Mouse (Mus musculus): ENCODE measurements around the gene Ckap4. TPM values are rescaled to one million over a fixed set of nuclear protein-coding genes. Genes with fewer than 3 reads are reported as not detected.

The Ckap4 gene
- polyA plus RNA-seq, 1 experiment: 19.2 TPM

DNA sequence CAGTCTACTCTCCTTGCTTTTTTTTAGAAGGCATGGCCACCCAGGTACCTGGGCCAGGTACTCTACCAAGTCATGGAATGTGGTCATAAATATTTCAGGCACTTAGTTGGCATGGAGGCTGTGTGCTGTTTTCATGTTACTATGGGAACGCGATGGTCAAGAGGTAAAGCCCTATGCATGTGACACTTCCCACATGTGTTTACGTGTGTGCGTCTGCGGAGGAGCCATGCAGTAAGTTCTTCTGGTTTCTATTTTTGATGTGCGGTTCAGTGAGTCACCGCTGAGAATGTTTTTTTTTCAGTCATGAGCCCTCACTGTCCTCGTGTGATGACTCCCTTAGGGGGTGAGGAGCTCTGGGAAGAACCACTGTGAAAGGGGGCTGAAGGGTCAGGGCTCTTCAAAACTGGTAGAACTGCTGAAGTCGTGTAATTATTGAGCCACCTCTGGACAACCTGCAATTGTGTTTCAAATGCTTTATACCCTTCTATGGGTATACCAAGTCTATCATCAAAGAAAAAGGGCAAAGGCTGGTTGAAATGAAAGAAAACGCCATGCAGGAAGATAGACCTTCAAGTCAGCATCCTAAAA, 37.3 kb upstream of the Ckap4 start:
- Histone ChIP-seq H3K4me3 (ENCODE audit: insufficient read depth, low read length) (no peak overlapping the region), H3K4me1 (ENCODE audit: control insufficient read depth, insufficient read depth, low read length) (peaks cover 37% of the 10 kb centered on the region), H3K27ac (ENCODE audit: insufficient read depth, low read depth, low read length) (peak overlapping the region; percentile 72)
- no peak for TF ChIP-seq POLR2A (IDR thresholded peaks at IDR 0.05; ENCODE audit: borderline replicate concordance, low read depth, low read length)
- no peak for TF ChIP-seq CTCF (IDR thresholded peaks at IDR 0.05; ENCODE audit: low read depth, low read length)

DNA sequence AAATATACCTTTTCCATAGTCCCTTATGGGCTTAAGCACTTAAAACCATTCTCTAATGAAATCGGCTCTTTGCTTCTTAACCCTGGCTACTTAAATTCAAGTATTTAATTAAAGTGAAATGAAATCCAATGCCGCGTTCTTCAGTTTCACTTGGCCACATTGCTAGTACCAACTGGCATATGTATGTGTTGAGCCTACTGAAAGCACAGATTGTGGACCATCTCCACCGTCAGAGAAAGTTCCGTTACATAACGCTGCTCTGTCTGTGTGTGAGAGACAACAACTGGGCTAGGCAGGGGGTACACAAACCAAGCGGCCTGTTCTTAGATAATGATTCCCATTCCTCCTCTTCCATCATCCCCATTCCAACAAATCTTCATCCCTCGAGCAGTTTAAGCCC, 30.6 kb upstream of the Ckap4 start:
- TF ChIP-seq POLR2A (IDR thresholded peaks at IDR 0.05; ENCODE audit: borderline replicate concordance, low read depth, low read length) (no peak), CTCF (IDR thresholded peaks at IDR 0.05; ENCODE audit: low read depth, low read length) (no peak)
- Histone ChIP-seq H3K4me1 (ENCODE audit: control insufficient read depth, insufficient read depth, low read length) (no peaks in the 10 kb centered on the region), H3K4me3 (ENCODE audit: insufficient read depth, low read length) (no peak overlapping the region), H3K27ac (ENCODE audit: insufficient read depth, low read depth, low read length) (no peak overlapping the region)

DNA sequence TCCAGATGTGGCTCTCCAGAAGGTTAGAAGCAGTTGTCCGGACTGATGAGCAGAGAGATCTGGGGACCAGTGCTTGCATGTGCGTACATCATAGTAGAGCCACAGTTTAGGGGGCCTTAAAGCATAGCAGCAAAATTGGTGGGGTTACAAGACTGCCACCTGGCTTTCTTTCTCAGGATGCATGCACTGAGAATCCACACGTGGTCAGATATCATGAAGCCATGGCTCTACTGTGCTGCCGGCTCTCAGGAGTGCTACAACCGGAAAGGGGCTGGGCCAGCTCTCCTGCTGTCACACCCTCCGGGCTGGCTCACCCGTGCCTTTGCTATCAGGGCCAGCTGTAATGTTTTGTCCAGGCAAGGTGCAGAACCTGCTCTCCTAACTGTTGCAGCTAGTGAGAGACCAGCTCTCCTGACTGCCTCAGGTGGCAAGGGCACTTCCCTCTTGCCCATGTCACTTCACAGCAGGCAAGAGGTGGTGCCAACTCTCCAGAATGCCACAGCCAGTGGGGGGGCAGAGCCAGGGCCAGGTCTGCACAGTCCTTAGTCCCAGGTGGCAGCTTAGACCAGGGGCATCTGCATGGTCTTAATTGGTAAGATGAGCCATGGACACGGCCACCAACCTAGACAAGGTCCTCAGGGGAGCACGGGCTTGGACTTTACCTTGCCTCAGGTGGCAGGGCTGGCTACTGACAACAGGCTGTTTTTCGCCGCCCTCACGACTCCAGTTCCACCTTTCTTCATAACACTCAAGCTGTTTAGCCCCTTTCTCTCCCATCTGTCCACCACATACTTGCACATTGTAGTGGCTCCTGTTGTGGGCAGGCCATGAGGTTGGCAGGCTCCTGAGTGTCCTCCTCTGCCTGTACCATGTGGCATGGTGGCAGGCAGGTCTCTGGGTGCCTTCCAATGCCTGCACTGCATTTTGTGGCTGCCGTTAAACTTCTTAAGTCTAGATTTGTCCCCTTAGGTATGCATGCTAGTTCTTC, 29.0 kb upstream of the Ckap4 start:
- TF ChIP-seq POLR2A (IDR thresholded peaks at IDR 0.05; ENCODE audit: borderline replicate concordance, low read depth, low read length) (no peak), CTCF (IDR thresholded peaks at IDR 0.05; ENCODE audit: low read depth, low read length) (no peak)
- Histone ChIP-seq H3K4me3 (ENCODE audit: insufficient read depth, low read length) (no peak overlapping the region), H3K4me1 (ENCODE audit: control insufficient read depth, insufficient read depth, low read length) (no peaks in the 10 kb centered on the region), H3K27ac (ENCODE audit: insufficient read depth, low read depth, low read length) (no peak overlapping the region)

DNA sequence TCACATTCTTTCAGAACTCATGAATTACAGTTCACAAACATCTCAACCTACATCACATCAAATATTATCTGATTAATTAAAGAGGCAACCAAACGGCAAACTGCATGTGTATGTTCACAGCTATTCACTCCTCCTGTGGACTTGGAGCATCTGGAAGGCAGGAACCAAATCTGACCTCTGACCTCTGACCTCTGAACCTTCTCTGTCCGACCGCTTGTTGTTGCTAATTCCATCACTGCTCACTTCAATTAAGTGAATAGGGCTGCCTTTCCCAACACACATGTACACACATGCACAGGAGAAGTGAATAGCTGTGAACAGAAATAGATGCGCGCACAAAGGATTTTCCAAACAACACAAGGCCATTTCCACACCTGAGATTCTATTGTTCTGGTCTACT, 28.3 kb upstream of the Ckap4 start:
- Histone ChIP-seq H3K4me1 (ENCODE audit: control insufficient read depth, insufficient read depth, low read length) (no peaks in the 10 kb centered on the region), H3K4me3 (ENCODE audit: insufficient read depth, low read length) (no peak overlapping the region), H3K27ac (ENCODE audit: insufficient read depth, low read depth, low read length) (no peak overlapping the region)
- no peak for TF ChIP-seq CTCF (IDR thresholded peaks at IDR 0.05; ENCODE audit: low read depth, low read length)
- TF ChIP-seq POLR2A (IDR thresholded peaks at IDR 0.05; ENCODE audit: borderline replicate concordance, low read depth, low read length): no peak

DNA sequence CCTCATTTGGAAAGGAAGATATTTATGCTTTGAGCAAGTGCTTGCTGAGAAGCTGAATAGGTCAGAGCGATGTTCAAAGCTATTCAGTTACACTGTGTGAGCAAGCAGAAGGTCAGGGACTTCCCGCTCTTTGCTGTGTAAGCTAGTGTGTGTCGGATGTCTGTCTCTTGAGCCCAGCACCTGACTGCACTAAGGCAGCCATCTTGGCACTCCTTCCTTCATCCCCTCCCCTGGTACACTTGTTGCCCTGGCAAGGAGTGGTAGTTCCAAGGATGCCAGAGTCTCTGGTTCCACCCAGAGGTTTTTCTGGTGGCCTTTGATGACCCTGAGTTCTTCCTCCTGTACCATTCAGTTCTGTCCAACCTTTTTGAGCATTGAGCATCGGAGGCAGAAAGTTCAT, 26.1 kb upstream of the Ckap4 start:
- Histone ChIP-seq H3K4me1 (ENCODE audit: control insufficient read depth, insufficient read depth, low read length) (peaks cover 10% of the 10 kb centered on the region), H3K27ac (ENCODE audit: insufficient read depth, low read depth, low read length) (no peak overlapping the region), H3K4me3 (ENCODE audit: insufficient read depth, low read length) (no peak overlapping the region)
- no peak for TF ChIP-seq CTCF (IDR thresholded peaks at IDR 0.05; ENCODE audit: low read depth, low read length)
- no peak for TF ChIP-seq POLR2A (IDR thresholded peaks at IDR 0.05; ENCODE audit: borderline replicate concordance, low read depth, low read length)

DNA sequence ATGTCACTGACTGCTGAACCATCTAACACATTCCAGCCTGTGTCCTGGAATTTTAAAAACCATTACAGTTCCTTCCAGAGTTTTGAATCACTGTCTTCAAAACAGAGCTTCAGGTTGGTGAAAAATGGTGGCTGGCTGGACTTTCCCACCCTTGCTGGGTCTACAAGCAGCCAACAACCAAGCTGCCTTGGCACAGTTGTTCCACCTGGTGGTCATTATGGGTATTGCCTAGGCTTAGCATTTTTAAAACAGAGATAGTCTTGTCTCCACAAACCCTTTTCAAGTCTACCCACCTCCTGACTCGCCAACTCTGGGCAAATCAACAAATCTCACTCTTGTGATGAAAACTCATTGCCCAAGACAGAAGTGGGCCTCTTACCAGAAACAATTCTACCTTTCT, 24.6 kb upstream of the Ckap4 start:
- Histone ChIP-seq H3K4me1 (ENCODE audit: control insufficient read depth, insufficient read depth, low read length) (peaks cover 20% of the 10 kb centered on the region), H3K27ac (ENCODE audit: insufficient read depth, low read depth, low read length) (no peak overlapping the region), H3K4me3 (ENCODE audit: insufficient read depth, low read length) (no peak overlapping the region)
- TF ChIP-seq POLR2A (IDR thresholded peaks at IDR 0.05; ENCODE audit: borderline replicate concordance, low read depth, low read length) (no peak), CTCF (IDR thresholded peaks at IDR 0.05; ENCODE audit: low read depth, low read length) (peak; percentile 44; the same call in 1 of the 2 replicates)

DNA sequence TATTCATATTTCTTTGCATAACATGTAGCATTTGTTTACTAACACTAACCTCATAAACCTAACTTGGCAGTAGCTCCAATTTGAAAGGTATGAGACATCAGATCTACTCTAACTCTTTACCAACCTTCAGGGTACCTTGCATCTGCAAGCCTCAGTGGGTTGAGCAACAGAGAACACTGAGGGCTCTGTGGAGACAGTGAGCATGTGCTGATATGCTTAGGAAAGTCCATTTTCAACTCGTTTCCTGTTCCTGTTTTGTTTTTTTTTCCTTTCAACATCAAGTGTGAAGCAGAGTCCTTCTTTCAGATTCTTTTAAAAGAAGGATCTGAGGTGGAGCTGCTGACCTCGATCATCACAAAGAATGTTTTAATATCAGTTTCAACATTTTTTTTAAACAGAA, 22.3 kb upstream of the Ckap4 start:
- Histone ChIP-seq H3K4me3 (ENCODE audit: insufficient read depth, low read length) (no peak overlapping the region), H3K4me1 (ENCODE audit: control insufficient read depth, insufficient read depth, low read length) (peaks cover 25% of the 10 kb centered on the region), H3K27ac (ENCODE audit: insufficient read depth, low read depth, low read length) (no peak overlapping the region)
- TF ChIP-seq CTCF (IDR thresholded peaks at IDR 0.05; ENCODE audit: low read depth, low read length) (no peak), POLR2A (IDR thresholded peaks at IDR 0.05; ENCODE audit: borderline replicate concordance, low read depth, low read length) (no peak)

DNA sequence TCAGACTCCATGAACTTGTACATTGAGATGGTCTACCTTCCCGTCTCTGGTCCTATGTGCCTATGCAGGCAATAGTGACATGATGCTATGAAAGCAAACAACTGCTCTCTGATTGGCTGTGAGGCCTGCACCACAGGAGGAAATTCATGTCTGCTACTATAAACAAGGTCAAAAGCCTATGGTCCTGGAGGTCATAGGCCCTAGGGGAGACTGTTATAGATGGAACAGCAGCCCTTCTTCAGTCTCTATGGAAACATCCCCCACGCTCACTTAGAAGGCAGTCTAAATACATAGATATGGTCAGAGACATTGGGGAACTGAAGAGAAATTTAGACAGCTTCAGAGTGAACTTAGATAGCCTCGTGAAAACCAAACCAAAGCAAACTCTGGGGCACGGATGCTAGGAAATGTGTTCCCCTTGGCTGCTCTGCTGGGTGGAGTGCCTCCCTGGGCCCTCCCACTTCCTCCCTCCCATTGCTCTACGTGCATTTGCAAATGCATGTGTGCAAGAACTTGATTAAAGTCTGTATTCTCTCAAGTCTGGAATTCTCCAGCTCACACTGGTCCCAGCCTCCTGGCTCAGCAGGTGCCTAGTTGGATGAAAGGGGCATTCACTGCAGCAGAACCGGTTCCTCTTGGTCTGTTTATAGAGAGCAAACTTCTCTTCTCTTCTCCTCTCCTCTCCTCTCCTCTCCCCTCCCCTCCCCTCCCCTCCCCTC, 20.6 kb upstream of the Ckap4 start:
- H3K4me1 ChIP-seq (ENCODE audit: control insufficient read depth, insufficient read depth, low read length): peaks cover 35% of the 10 kb centered on the region
- H3K27ac ChIP-seq (ENCODE audit: insufficient read depth, low read depth, low read length): no peak overlapping the region
- H3K4me3 ChIP-seq (ENCODE audit: insufficient read depth, low read length): no peak overlapping the region
- no peak for TF ChIP-seq POLR2A (IDR thresholded peaks at IDR 0.05; ENCODE audit: borderline replicate concordance, low read depth, low read length)
- no peak for TF ChIP-seq CTCF (IDR thresholded peaks at IDR 0.05; ENCODE audit: low read depth, low read length)

DNA sequence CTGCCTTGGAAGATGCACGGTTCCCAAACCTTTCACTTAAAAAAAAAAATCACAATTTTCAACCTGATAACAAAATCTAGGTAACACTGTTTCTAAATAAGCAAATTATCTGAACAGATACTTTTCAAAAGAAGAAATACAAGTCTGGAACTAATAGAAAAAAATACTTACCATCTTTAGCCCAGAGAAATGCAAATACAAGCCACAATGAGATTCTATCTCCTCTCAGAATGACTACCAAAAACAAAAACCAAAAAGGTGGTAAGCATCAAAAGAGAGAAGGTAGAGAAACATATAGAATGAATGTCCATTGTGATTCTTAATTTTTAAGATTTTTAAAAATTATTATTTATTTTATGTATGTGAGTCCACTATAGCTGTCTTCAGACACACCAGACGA, 18.6 kb upstream of the Ckap4 start:
- TF ChIP-seq CTCF (IDR thresholded peaks at IDR 0.05; ENCODE audit: low read depth, low read length): no peak
- no peak for TF ChIP-seq POLR2A (IDR thresholded peaks at IDR 0.05; ENCODE audit: borderline replicate concordance, low read depth, low read length)
- H3K4me3 ChIP-seq (ENCODE audit: insufficient read depth, low read length): no peak overlapping the region
- H3K4me1 ChIP-seq (ENCODE audit: control insufficient read depth, insufficient read depth, low read length): peaks cover 40% of the 10 kb centered on the region
- H3K27ac ChIP-seq (ENCODE audit: insufficient read depth, low read depth, low read length): no peak overlapping the region
